Mouse (Mus musculus): Measurements from ENCODE around the gene Kcnh1.

GRCm38 (mm10) chr1:192312446-192312845 lies 121.9 kb downstream of the Kcnh1 start:
- TF ChIP-seq JUND (conservative IDR thresholded peaks at IDR 0.05; ENCODE audit: low read depth, low read length) (no peak), MXI1 (IDR thresholded peaks at IDR 0.05; ENCODE audit: low read depth, low read length) (no peak), CTCF (conservative IDR thresholded peaks at IDR 0.05 in 1 of 2, IDR thresholded peaks at IDR 0.05 in 1 of 2; ENCODE audit: low read depth in 2 of 2, low read length in 2 of 2) (no peak), KAT2A (IDR thresholded peaks at IDR 0.05; ENCODE audit: insufficient replicate concordance, low read length) (no peak), POLR2A (IDR thresholded peaks at IDR 0.05; ENCODE audit: low read depth, low read length) (no peak), MYC (IDR thresholded peaks at IDR 0.05; ENCODE audit: low read depth, low read length) (no peak), SMC3 (IDR thresholded peaks at IDR 0.05; ENCODE audit: low read depth, low read length) (no peak), ZNF384 (IDR thresholded peaks at IDR 0.05; ENCODE audit: low read depth, low read length) (no peak), ZMIZ1 (IDR thresholded peaks at IDR 0.05; ENCODE audit: low read depth, low read length) (no peak), MAFK (IDR thresholded peaks at IDR 0.05; ENCODE audit: insufficient replicate concordance, low read length) (no peak), E2F4 (IDR thresholded peaks at IDR 0.05; ENCODE audit: insufficient replicate concordance, low read depth, low read length) (no peak), ELF1 (IDR thresholded peaks at IDR 0.05; ENCODE audit: low read depth, low read length) (no peak), UBTF (IDR thresholded peaks at IDR 0.05; ENCODE audit: low read depth, low read length) (no peak)

All from CH12.LX (cell line).